Comparison of ENCODE assay signal across 8 mouse cellular contexts in genomic region chr17:25571453-25571820, GRCm38 (mm10). TPM values are rescaled to one million over a fixed set of nuclear protein-coding genes. Genes with fewer than 3 reads are reported as not detected.
DNase-seq lines count a peak whose midpoint lies in the region; ATAC-seq and TF ChIP-seq lines count a peak whose summit lies in the region.

No protein-coding gene starts in this region.

- peak overlapping the region; percentile 31 for H3K9ac ChIP-seq in kidney, embryonic 14.5 days (ENCODE audit: low read depth, low read length)
- H3K9ac ChIP-seq in embryonic facial prominence, embryonic 12.5 days = peak overlapping the region; percentile 42
- peak overlapping the region; percentile 36 for H3K9ac ChIP-seq in intestine, embryonic 14.5 days (ENCODE audit: low read length)
- peak overlapping the region; percentile 55; the same call in 1 of the 2 replicates for H3K9ac ChIP-seq in midbrain, postnatal 0 days (replicated peaks; ENCODE audit: low read length, poor library complexity, severe bottlenecking)

- peaks cover 14% of the 10 kb centered on the region for H3K27me3 ChIP-seq in kidney, embryonic 14.5 days (ENCODE audit: control insufficient read depth, insufficient read depth, low read length)
- H3K27me3 ChIP-seq in embryonic facial prominence, embryonic 12.5 days = peaks cover 29% of the 10 kb centered on the region
- H3K27me3 ChIP-seq in intestine, embryonic 14.5 days (replicated peaks; ENCODE audit: control insufficient read depth, insufficient read depth, low read length) = peaks cover 18% of the 10 kb centered on the region
- peaks cover 13% of the 10 kb centered on the region; the same call in 1 of the 2 replicates for H3K27me3 ChIP-seq in midbrain, postnatal 0 days (ENCODE audit: insufficient read depth, low read length)

- peaks cover 13% of the 10 kb centered on the region; the same call in 1 of the 2 replicates for H3K4me1 ChIP-seq in kidney, embryonic 14.5 days (ENCODE audit: control insufficient read depth, insufficient read depth, low read length)
- peaks cover 35% of the 10 kb centered on the region for H3K4me1 ChIP-seq in embryonic facial prominence, embryonic 12.5 days
- no peaks in the 10 kb centered on the region; the same call in none of the 2 replicates for H3K4me1 ChIP-seq in intestine, embryonic 14.5 days (replicated peaks; ENCODE audit: control insufficient read depth, insufficient read depth, low read length)
- no peaks in the 10 kb centered on the region for H3K4me1 ChIP-seq in midbrain, postnatal 0 days (ENCODE audit: insufficient read depth, low read length)

- H3K4me2 ChIP-seq in kidney, embryonic 14.5 days (replicated peaks; ENCODE audit: low read depth, low read length) = peak overlapping the region; percentile 99
- peak overlapping the region; percentile 98 for H3K4me2 ChIP-seq in embryonic facial prominence, embryonic 12.5 days (replicated peaks)
- peak overlapping the region; percentile 99 for H3K4me2 ChIP-seq in intestine, embryonic 14.5 days (ENCODE audit: low read length)
- H3K4me2 ChIP-seq in midbrain, postnatal 0 days (ENCODE audit: low read depth, low read length, poor library complexity, severe bottlenecking) = peak overlapping the region; percentile 91

- no peak for TF ChIP-seq CTCF in midbrain, postnatal 0 days (IDR thresholded peaks at IDR 0.05)

- no peaks in the 10 kb centered on the region for H3K36me3 ChIP-seq in kidney, embryonic 14.5 days (ENCODE audit: control insufficient read depth, insufficient read depth, low read length)
- 0 out of 2 replicates have a peak, but pooled peaks cover 3% of the 10 kb centered on the region for H3K36me3 ChIP-seq in embryonic facial prominence, embryonic 12.5 days
- H3K36me3 ChIP-seq in intestine, embryonic 14.5 days (ENCODE audit: control insufficient read depth, insufficient read depth, low read length) = no peaks in the 10 kb centered on the region
- no peaks in the 10 kb centered on the region for H3K36me3 ChIP-seq in midbrain, postnatal 0 days (ENCODE audit: insufficient read depth, low read length)

- no peak for DNase-seq in kidney, adult 18-20 months
- DNase-seq in intestine, embryonic 14.5 days (ENCODE audit: low spot score) = no peak
- no peak for DNase-seq in midbrain, postnatal 0 days (ENCODE audit: low spot score)
- no peak for DNase-seq in cerebellum, adult 9-10 months
- no peak for DNase-seq in adrenal gland, postnatal 10 days
- DNase-seq in frontal cortex, postnatal 14 days (ENCODE audit: low spot score in 2 of 2) = no peak

- no peaks in the 10 kb centered on the region for H3K9me3 ChIP-seq in kidney, embryonic 14.5 days (ENCODE audit: control insufficient read depth, low read length)
- no peaks in the 10 kb centered on the region for H3K9me3 ChIP-seq in embryonic facial prominence, embryonic 12.5 days
- H3K9me3 ChIP-seq in intestine, embryonic 14.5 days (ENCODE audit: control insufficient read depth, low read length) = no peaks in the 10 kb centered on the region
- H3K9me3 ChIP-seq in midbrain, postnatal 0 days (ENCODE audit: low read length) = no peaks in the 10 kb centered on the region

- 0% methylated on average over 8 of the region's 8 CpGs for WGBS in kidney, embryonic 14.5 days
- 5% methylated on average over 8 of the region's 8 CpGs for WGBS in embryonic facial prominence, embryonic 12.5 days
- 3% methylated on average over 8 of the region's 8 CpGs for WGBS in intestine, embryonic 14.5 days
- 12% methylated on average over 8 of the region's 8 CpGs for WGBS in midbrain, postnatal 0 days

- peak; percentile 11; the same call in 1 of the 2 replicates for ATAC-seq in kidney, embryonic 14.5 days (ENCODE audit: low FRiP score, low TSS enrichment)
- no peak for ATAC-seq in embryonic facial prominence, embryonic 12.5 days (ENCODE audit: insufficient number of reproducible peaks, insufficient read depth, low FRiP score, low TSS enrichment)
- ATAC-seq in intestine, embryonic 14.5 days (replicated peaks; ENCODE audit: low FRiP score, low TSS enrichment, low read depth) = no peak
- ATAC-seq in midbrain, postnatal 0 days (ENCODE audit: low FRiP score) = no peak

- H3K4me3 ChIP-seq in kidney, embryonic 14.5 days (ENCODE audit: low read length) = peak overlapping the region; percentile 57
- peak overlapping the region; percentile 48 for H3K4me3 ChIP-seq in embryonic facial prominence, embryonic 12.5 days
- peak overlapping the region; percentile 53 for H3K4me3 ChIP-seq in intestine, embryonic 14.5 days (ENCODE audit: low read depth, low read length)
- peak overlapping the region; percentile 47 for H3K4me3 ChIP-seq in midbrain, postnatal 0 days (ENCODE audit: low read depth, low read length)

- H3K27ac ChIP-seq in kidney, embryonic 14.5 days (ENCODE audit: low read depth, low read length) = no peak overlapping the region; the same call in 1 of the 2 replicates
- no peak overlapping the region for H3K27ac ChIP-seq in embryonic facial prominence, embryonic 12.5 days
- H3K27ac ChIP-seq in intestine, embryonic 14.5 days (ENCODE audit: low read depth) = no peak overlapping the region
- no peak overlapping the region for H3K27ac ChIP-seq in midbrain, postnatal 0 days (ENCODE audit: low read depth, low read length)

RNA-seq across cellular contexts. Expression of gene Sox8, which starts 1.0 kb away (rescaled TPM):
- polyA plus RNA-seq in kidney, embryonic 14.5 days (2014; fragmentation: Nextera tagmentation; extraction: Ambion mirVana) = 6.5 and 8.5 TPM in 2 replicates
- polyA plus RNA-seq in embryonic facial prominence, embryonic 12.5 days (2016; fragmentation: Nextera tagmentation; extraction: Ambion mirVana) = 11.8 and 13.2 TPM in 2 replicates
- polyA plus RNA-seq in intestine, embryonic 14.5 days (2014; fragmentation: Nextera tagmentation; extraction: Ambion mirVana) = 9.1 and 9.4 TPM in 2 replicates
- total RNA-seq in midbrain, postnatal 0 days (2014; rRNA removed) = 21.5 and 31.0 TPM in 2 replicates
- polyA plus RNA-seq in midbrain, postnatal 0 days (2015; fragmentation: Nextera tagmentation; extraction: Ambion mirVana) = 16.3 and 19.9 TPM in 2 replicates
- 1 to 10 TPM; 1.7 to 2.4 TPM for total RNA-seq in adrenal gland, postnatal 10 days (2021)

RNA-seq across cellular contexts. Expression of gene Lmf1, which starts 7.4 kb away (rescaled TPM):
- 21.3 and 29.8 TPM in 2 replicates for polyA plus RNA-seq in kidney, embryonic 14.5 days (2014; fragmentation: Nextera tagmentation; extraction: Ambion mirVana)
- 29.4 and 31.4 TPM in 2 replicates for polyA plus RNA-seq in embryonic facial prominence, embryonic 12.5 days (2016; fragmentation: Nextera tagmentation; extraction: Ambion mirVana)
- polyA plus RNA-seq in intestine, embryonic 14.5 days (2014; fragmentation: Nextera tagmentation; extraction: Ambion mirVana) = 31.3 and 33.5 TPM in 2 replicates
- 27.3 and 27.6 TPM in 2 replicates for total RNA-seq in midbrain, postnatal 0 days (2014; rRNA removed)
- 19.8 and 23.0 TPM in 2 replicates for polyA plus RNA-seq in midbrain, postnatal 0 days (2015; fragmentation: Nextera tagmentation; extraction: Ambion mirVana)
- 10 to 100 TPM; 35.8 to 44.3 TPM for total RNA-seq in adrenal gland, postnatal 10 days (2021)
